Mouse (Mus musculus): Measurements from ENCODE around the gene Prss29.
A peak's percentile ranks its signal among the peaks of the same experiment; 100 is the strongest.

Gene Prss29

DNA sequence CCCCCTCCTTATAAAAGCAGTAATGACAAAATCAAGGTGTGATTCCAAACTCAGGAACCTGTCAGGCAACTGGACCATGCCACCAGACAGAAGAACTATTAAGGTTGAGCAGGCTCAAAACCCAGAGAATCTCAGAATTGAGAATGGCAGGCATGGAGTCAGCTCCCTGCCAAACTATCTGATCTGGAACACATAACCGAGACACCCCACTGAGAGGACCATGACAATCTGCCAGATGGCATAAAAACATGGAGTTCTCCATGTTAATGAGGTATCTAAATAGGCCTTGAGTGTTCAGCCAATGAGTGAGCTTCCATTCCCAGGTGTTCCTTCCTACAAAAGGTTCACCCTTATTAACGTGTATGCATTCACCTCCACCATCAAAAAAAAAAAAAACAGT is 42.8 kb downstream of the Prss29 start:
- no peak for DNase-seq

DNA sequence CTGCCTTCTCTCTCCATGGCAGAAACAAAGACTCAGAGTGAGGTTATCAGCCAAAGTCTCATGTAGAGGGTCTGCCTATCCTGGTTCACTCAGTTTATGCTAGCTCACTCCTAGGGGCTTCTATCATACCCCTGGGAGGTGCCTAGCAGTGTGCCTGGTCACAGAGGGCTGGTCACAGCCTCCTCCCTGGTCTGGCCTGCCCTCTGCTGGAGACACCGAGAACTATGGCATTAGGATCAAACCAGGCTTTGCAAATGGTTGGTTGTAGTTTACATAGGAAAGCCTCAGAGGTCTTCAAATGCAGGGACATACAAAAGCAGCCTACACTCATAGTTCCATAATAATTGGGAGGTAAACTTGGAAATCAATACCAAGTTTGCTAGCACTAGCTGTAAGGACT is 45.3 kb downstream of the Prss29 start:
- peak; percentile 47 for DNase-seq

DNA sequence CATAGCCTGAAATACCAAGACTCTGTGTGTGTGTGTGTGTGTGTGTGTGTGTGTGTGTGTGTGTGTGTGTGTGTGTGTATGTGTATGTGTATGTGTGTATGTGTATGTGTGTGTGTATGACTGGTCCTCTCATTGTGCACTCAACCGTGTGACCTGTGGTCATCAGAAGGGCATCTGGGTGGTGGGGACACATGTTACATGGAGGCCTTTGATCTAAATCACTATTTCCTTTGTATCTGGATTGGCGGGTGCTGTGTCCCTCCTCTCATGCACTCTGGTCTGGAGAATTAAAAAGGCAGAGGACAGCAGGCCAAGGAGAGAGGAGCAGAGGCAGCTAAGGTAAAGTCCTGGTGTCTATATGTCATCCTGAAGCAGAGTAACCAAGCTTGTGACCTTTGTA is 47.6 kb downstream of the Prss29 start, which contains the start of gene Tpsb2:
Gene Tpsb2, plus strand, starts transcription at position 301 of the 400 bp plus-strand sequence.
- DNase-seq, result no peak

DNA sequence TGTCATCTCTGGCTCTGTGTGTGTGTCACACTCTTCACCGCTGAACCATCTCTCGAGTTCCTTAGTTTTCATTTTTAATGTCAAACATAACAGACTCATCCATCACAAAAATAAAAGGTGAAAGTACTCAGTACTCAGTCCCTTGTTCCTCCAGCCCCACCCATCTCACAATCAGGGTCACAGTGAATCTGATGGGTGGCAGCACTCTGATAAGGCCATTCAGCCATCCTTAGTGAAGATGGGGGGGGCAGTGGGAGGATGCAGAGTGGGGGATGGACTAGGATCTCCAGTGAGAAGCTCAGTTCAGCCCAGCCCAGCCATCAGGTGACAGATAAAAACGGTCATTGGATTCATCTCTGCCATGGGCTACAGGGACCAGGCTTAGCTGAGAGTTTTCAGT is 50.5 kb downstream of the Prss29 start, which contains the start of gene Tpsg1:
Gene Tpsg1, plus strand, starts transcription at position 301 of the 400 bp plus-strand sequence.
- no peak for DNase-seq
